Mouse (Mus musculus) heart, postnatal 0 days (tissue): ENCODE measurements at regions not wholly inside any gene's neighbourhood (a gene's known extent, or its start where the extent isn't known, plus 50 kb on each side); places are given as distances from the start of the nearest gene placed in this dataset.

Experiments
- CTCF ChIP-seq: IDR thresholded peaks from 2 replicates; pipeline ENCODE4 v1.5.1; 2016; ENCODE audit warnings: antibody characterized with exemption, control low read depth, low read depth
- EP300 ChIP-seq: IDR thresholded peaks from 2 replicates; pipeline ENCODE4 v1.6.1; 2016; ENCODE audit warnings: antibody characterized with exemption, low read depth

DNA sequence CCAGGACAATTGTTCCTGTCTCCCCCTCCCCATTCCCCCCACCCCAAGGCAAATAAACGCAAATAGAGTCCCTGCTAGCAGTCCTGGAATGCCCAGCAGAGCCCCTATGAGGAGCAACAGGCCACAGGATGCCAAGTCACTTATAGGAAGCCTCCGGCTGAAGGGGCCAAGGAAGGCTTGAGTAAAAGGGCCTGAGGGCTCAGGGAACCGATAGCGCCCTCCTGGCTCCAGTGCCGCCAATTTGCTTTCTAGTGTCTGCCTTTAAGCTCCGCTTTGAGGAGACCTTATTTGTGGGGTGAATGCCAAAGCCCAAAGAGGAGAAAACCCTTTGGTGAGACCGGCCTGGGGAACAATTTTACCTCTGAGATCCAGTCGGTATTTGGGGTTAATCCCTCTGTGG is 156.2 kb upstream of the Hes1 start:
- TF ChIP-seq CTCF (no peak), EP300 (no peak)
